Mouse (Mus musculus) liver, embryonic 16.5 days (tissue): ENCODE measurements around the gene Slc25a4. TPM values are rescaled to one million over a fixed set of nuclear protein-coding genes. Genes with fewer than 3 reads are reported as not detected.
A peak's percentile ranks its signal among the peaks of the same experiment; 100 is the strongest.

Source experiments
- ATAC-seq: fragments of 200-750 bp; cut with Nextera tagmentation; 2 replicates; pipeline ENCODE4 v1.8.0; 2017; ENCODE audit warnings: low read depth, mild to moderate bottlenecking, moderate number of reproducible peaks, moderate library complexity
- H3K27ac ChIP-seq: fragments of 300-500 bp; sonication (generic); 2 replicates; pipeline ENCODE4 v1.5.1; 2014; ENCODE audit warnings: mild to moderate bottlenecking, low read length
- H3K27me3 ChIP-seq: fragments of 300-500 bp; sonication (generic); 2 replicates; pipeline ENCODE4 v1.6.1; 2014; ENCODE audit warnings: low read depth, low read length, mixed read lengths; ENCODE audit not compliant: control insufficient read depth, insufficient read depth
- H3K36me3 ChIP-seq: fragments of 300-500 bp; sonication (generic); 2 replicates; pipeline ENCODE4 v1.6.1; 2014; ENCODE audit warnings: mild to moderate bottlenecking; ENCODE audit not compliant: control insufficient read depth, insufficient read depth
- H3K4me1 ChIP-seq: fragments of 300-500 bp; sonication (generic); 2 replicates; pipeline ENCODE4 v1.6.1; 2014; ENCODE audit warnings: low read depth, low read length, mixed read lengths; ENCODE audit not compliant: control insufficient read depth
- H3K4me2 ChIP-seq: fragments of 300-500 bp; sonication (generic); 2 replicates; pipeline ENCODE4 v1.6.1; 2014; ENCODE audit warnings: low read depth, low read length, mixed read lengths
- H3K4me3 ChIP-seq: fragments of 300-500 bp; sonication (generic); 2 replicates; pipeline ENCODE4 v1.5.1; 2014; ENCODE audit warnings: low read depth, mild to moderate bottlenecking, low read length
- H3K9ac ChIP-seq: fragments of 300-500 bp; sonication (generic); 2 replicates; pipeline ENCODE4 v1.6.1; 2014; ENCODE audit warnings: low read depth, low read length
- H3K9me3 ChIP-seq: fragments of 300-500 bp; sonication (generic); replicated peaks from 2 replicates; pipeline ENCODE4 v1.6.1; 2016; ENCODE audit warnings: low read length; ENCODE audit not compliant: control insufficient read depth
- WGBS: fragments of 180-500 bp; shearing (Covaris S2); extraction: QIAGEN DNeasy Blood & Tissue Kit; methylation state at CpG from one replicate; pipeline ENCODE4 v1.1.7; 2014; ENCODE audit not compliant: insufficient replicate concordance; 5-methylcytosine and 5-hydroxymethylcytosine counted together
- polyA plus RNA-seq: library from polyadenylated mRNA; unstranded; fragments of >200 nt; fragmentation: Nextera tagmentation; extraction: Ambion mirVana; gene quantifications from 2 replicates; pipeline ENCODE4 v1.2.1, GENCODE M21; 2015

The Slc25a4 gene
- polyA plus RNA-seq, result 87.9 and 92.4 TPM in 2 replicates

DNA sequence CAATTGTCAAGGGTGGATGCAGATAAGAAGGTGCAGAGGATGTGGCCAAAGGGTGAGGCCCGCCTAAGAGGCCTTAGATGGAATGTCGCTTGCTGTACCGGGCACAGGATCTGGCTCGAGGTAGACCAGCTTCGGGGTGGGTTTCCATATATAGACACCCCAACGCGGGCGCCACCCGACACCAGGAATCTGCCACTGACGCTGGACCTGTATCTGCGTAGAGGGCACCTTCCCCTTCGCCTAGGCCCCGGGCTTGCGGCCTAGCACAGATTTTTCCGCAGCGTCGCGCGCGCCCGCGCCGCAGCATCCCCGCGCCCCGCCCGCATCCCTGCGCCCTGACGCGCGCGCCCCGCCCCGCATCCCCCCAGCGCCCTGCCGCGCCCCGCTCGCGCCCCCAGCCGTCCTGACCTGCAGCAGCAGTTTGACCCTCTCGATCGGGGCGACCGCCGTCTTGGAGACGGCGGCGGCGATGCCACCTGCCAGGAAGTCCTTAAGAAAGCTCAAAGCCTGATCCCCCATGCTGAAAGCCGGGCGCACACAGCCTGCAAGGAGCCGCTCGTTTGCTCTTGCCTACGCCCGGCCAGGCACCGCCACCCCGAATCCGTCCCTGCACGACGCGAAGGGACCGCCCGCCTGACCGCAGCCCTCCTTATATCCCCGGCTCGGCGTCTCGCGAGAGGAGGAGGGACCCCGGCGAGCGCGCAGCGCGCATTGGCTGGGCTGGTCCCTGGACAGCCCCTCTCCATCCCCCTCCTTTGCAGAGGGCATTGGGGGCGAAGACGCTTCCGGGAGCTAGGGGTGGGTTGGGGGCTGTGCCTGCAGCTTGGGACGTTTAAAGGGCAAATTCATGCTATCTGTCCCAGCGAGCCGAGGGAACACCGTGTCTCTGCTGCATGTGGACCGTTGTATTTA lies at the start of gene Slc25a4:
Slc25a4 (minus strand) TSS at position 881 of the 912 bp plus-strand sequence.
- H3K9me3 ChIP-seq, result no peaks in the 10 kb centered on the region
- WGBS, result under 1% methylated on average over 84 of the region's 84 CpGs

DNA sequence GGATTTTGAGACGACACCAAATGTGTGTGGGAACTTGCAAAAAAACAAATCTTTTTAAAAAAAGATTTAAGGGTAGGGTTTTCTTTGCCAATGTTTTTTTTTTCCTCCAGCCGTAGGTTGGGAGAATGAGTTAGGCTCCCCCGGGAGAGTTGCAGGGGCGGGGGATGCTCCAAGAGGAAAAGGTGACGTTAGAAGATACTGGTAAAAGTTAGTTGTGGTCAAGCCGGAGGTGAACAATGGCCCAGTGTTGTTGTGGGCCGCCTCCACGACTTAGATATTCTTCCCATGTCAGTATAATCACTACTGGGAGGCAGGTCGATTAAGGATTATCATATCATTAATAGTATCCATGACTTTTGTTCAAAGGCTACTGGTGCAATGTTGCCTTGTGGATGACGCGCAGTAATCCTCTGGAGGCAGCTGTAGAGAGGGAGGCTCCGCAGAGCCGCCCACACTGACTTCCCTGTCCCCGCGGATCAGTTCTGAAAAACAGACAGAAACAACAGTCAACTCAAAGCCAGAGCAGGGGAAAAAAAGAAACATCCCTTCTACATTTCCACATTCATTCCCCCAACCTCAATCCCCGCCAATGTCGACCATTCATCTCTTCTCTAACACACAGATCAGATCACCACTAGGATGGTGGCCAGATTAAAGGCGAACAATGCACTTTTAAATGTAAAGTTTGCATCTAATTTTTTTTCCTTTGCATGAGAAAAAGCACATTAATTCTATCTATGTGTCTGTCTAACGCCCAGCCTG lies 47.0 kb upstream of the Slc25a4 start:
- no peak overlapping the region for H3K9ac ChIP-seq
- no peak overlapping the region for H3K4me2 ChIP-seq
- no peak overlapping the region for H3K27ac ChIP-seq
- H3K27me3 ChIP-seq, result no peaks in the 10 kb centered on the region
- H3K4me3 ChIP-seq, result no peak overlapping the region
- ATAC-seq, result no peak
- no peaks in the 10 kb centered on the region for H3K36me3 ChIP-seq
- H3K4me1 ChIP-seq, result no peaks in the 10 kb centered on the region
- 45% methylated on average over 19 of the region's 19 CpGs for WGBS
- H3K9me3 ChIP-seq, result no peaks in the 10 kb centered on the region

More for the DNA sequence above, at the start of gene Slc25a4:
- Histone ChIP-seq H3K36me3 (no peaks in the 10 kb centered on the region; the same call in 1 of the 2 replicates), H3K9ac (peak within 1 kb of the TSS; percentile 60), H3K4me1 (peaks cover 10% of the 10 kb centered on the region), H3K27me3 (no peaks in the 10 kb centered on the region), H3K4me2 (peak within 1 kb of the TSS; percentile 71), H3K4me3 (peak within 1 kb of the TSS; percentile 70), H3K27ac (peak within 1 kb of the TSS; percentile 62)
- ATAC-seq, result peak; percentile 93

DNA sequence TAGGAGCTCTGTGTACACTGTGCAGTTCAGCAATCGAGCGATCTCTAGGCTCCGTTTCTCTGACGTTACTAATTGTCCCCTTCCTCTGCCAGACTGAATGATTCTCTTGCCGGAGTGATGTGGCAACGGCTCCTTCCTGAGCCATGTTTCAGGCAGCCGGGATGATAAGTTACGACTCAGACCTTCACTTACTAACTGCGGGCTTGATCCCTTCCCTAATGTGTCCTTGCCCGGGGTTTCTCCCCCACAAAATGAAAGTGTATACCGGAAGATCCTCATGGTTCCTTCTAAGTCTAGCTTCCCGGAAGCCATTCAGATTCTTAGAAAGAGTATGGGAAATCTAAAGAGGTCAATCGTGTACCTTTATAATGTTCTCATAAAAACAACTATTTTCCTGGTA lies 41.4 kb upstream of the Slc25a4 start:
- no peaks in the 10 kb centered on the region for H3K27me3 ChIP-seq
- no peaks in the 10 kb centered on the region for H3K36me3 ChIP-seq
- no peaks in the 10 kb centered on the region for H3K9me3 ChIP-seq
- ATAC-seq, result no peak
- H3K4me3 ChIP-seq, result no peak overlapping the region
- H3K4me1 ChIP-seq, result no peaks in the 10 kb centered on the region
- H3K27ac ChIP-seq, result no peak overlapping the region
- no peak overlapping the region for H3K4me2 ChIP-seq
- WGBS, result 56% methylated on average over 13 of the region's 13 CpGs
- H3K9ac ChIP-seq, result no peak overlapping the region

DNA sequence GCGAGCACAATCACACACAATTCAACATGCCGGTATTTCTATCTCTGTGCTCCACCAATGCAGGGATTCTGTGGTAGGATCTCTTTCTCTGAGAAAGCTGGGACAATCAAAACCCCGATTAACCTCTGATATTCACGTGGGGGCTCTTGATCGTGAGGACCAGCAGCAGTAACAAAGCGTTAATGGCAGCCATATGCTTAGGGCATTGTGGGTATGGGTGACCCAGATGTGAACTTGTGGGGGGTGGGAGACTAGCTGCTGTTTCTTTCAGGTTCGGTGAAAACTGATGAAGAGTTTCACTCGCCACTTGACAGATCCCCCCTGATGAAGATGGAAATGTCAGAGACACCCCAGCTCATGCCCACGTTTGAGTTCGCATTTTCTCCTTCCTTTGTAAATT lies 40.5 kb upstream of the Slc25a4 start:
- ATAC-seq, result no peak
- WGBS, result 48% methylated on average over 10 of the region's 10 CpGs
- H3K36me3 ChIP-seq, result no peaks in the 10 kb centered on the region

DNA sequence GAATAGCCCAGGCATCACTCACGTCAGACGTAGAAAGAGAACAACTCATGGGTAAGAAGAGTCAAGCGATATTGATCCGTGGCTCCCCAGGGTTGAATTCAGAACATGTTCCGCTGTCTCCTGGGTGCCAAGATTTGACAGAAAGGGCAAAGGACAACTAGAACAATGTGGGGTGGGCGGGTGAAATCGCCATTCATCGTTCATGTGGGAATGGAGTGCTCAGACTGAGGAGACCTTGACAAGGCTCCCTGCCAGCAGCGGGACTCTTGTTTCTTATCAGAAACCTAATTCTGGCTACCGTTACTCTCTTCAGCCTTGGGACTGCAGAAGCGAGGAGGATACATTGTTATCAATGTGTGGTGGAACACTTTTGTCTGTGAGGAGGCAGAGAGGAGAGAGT lies 35.3 kb upstream of the Slc25a4 start:
- Histone ChIP-seq H3K27ac (no peak overlapping the region), H3K4me3 (no peak overlapping the region), H3K4me1 (no peaks in the 10 kb centered on the region), H3K9me3 (no peaks in the 10 kb centered on the region), H3K9ac (no peak overlapping the region), H3K4me2 (no peak overlapping the region), H3K36me3 (no peaks in the 10 kb centered on the region), H3K27me3 (no peaks in the 10 kb centered on the region)
- ATAC-seq, result no peak
- WGBS, result 39% methylated on average over 11 of the region's 11 CpGs

More for the DNA sequence above, 40.5 kb upstream of the Slc25a4 start:
- Histone ChIP-seq H3K27me3 (no peaks in the 10 kb centered on the region), H3K4me3 (no peak overlapping the region), H3K9ac (no peak overlapping the region), H3K9me3 (no peaks in the 10 kb centered on the region), H3K4me1 (no peaks in the 10 kb centered on the region), H3K4me2 (no peak overlapping the region), H3K27ac (no peak overlapping the region)

DNA sequence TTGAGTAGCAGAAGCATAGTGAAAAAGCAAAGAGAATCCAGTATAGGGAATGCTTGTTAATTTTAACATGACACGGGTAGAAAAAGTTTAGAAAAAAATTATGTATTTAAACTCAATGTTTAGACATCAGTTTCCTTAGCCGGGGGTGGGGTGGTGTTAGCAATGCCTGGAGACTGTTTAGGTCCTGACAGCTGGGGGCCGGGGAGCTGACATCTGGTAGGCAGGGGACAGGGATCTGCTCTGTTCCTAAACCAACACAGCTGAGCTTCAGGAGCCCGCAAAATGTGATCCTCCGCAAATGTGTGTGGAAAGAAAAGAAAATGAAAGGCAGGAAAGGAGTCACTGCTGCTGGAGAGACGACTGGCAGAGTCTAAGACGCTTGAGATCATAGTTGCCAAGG lies 31.9 kb upstream of the Slc25a4 start:
- H3K9me3 ChIP-seq, result no peaks in the 10 kb centered on the region
- H3K4me3 ChIP-seq, result no peak overlapping the region
- H3K27me3 ChIP-seq, result no peaks in the 10 kb centered on the region
- H3K4me1 ChIP-seq, result no peaks in the 10 kb centered on the region
- H3K36me3 ChIP-seq, result no peaks in the 10 kb centered on the region
- H3K4me2 ChIP-seq, result no peak overlapping the region
- WGBS, result 58% methylated on average over 7 of the region's 7 CpGs
- no peak overlapping the region for H3K9ac ChIP-seq
- no peak overlapping the region for H3K27ac ChIP-seq
- ATAC-seq, result no peak

DNA sequence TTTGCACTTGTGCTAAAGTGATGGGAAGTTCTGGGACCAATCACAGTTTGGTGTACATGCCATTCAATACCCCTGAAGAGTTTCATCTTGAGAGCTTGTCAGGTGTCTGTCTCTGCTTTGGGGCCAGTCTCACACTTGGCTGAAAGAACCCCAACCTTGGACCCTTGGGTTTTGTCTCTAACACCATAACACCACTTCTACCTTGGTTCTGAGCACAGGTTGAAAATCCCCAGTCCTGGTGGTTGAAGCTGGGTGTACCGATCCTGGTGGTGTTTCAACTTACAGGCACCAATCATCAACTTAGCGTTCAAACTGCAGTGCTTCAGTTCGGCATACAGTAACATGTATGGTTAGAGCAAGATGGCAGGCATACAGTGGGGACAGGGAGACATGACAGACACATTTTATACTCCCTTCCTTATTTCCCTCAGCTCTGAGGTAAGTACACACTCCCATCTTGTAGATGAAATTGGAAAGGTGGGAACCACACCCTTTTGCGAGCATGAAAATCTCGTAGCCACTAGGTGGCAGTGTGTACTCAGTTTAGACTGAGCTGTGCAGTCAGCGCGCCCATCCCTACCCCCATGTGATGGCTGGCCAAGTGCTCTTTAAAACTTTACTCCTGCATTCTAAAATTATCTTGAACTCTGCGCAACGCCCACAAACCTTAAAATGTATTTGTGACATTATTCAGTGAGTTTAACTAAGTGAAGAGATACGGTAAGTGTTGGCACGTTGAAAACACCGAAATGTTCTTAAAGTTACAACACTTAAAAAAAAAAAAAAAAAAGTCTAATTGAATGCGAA lies 30.7 kb upstream of the Slc25a4 start:
- H3K27me3 ChIP-seq, result no peaks in the 10 kb centered on the region
- H3K4me1 ChIP-seq, result no peaks in the 10 kb centered on the region
- no peak overlapping the region for H3K4me3 ChIP-seq
- H3K27ac ChIP-seq, result no peak overlapping the region
- H3K9me3 ChIP-seq, result no peaks in the 10 kb centered on the region
- no peaks in the 10 kb centered on the region for H3K36me3 ChIP-seq
- H3K4me2 ChIP-seq, result no peak overlapping the region
- no peak overlapping the region for H3K9ac ChIP-seq
- ATAC-seq, result 0 out of 2 replicates have a peak, but pooled peaks have one; percentile 45
- 26% methylated on average over 13 of the region's 13 CpGs for WGBS

DNA sequence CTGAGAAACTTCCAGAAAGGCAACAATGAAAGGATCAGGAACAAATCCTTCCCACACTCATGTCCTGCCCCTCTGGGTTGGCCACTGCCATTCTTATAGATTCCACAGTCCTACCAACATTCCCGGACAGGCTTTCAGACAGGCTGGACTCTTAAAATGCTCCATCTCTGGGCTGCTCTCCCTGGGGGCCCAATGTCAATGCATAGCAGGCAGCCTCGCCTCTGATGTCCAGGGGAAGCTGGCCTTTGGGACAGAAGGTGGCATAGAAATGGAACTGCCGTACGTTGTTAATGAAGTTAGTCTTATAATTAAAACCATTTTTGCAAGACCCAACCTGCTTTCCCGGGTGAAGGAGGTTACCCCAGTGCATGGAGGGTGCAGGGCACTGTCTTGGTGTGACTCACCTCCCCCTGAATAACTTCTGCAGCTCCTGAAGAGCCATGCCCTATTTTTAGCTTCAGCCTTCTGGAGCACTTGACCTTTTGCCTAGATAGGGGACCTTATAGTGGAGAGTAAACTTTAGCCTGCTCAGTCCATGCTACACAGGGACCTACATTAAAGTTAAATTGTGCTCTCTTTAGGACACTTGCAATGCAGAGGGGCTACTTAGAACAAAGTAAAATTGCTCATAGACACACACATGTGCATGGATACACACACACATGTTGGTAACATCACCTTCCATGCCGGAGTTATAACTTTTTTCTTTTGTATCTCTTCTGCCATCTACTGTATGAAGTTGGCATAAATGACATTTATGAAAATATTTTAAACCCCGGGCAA lies 25.5 kb upstream of the Slc25a4 start:
- Histone ChIP-seq H3K36me3 (no peaks in the 10 kb centered on the region), H3K27ac (no peak overlapping the region), H3K4me3 (no peak overlapping the region), H3K4me1 (no peaks in the 10 kb centered on the region), H3K4me2 (no peak overlapping the region), H3K9me3 (no peaks in the 10 kb centered on the region), H3K27me3 (no peaks in the 10 kb centered on the region), H3K9ac (no peak overlapping the region)
- 46% methylated on average over 7 of the region's 7 CpGs for WGBS
- ATAC-seq, result no peak
